Mouse (Mus musculus) forebrain, embryonic 15.5 days (tissue): ENCODE measurements around the gene Hinfp. TPM values are rescaled to one million over a fixed set of nuclear protein-coding genes. Genes with fewer than 3 reads are reported as not detected.

Experiments
- ATAC-seq: fragments of 200-750 bp; cut with Nextera tagmentation; replicated peaks from 2 replicates; pipeline ENCODE4 v1.8.0; 2017; ENCODE audit warnings: mild to moderate bottlenecking, moderate TSS enrichment, moderate library complexity
- H3K27ac ChIP-seq: fragments of 300-500 bp; sonication (generic); replicated peaks from 2 replicates; pipeline ENCODE4 v1.5.1; 2015; ENCODE audit warnings: mild to moderate bottlenecking, inconsistent platforms
- H3K27me3 ChIP-seq: fragments of 300-500 bp; sonication (generic); 2 replicates; pipeline ENCODE4 v1.6.1; 2015; ENCODE audit warnings: inconsistent platforms
- H3K36me3 ChIP-seq: fragments of 300-500 bp; sonication (generic); 2 replicates; pipeline ENCODE4 v1.6.1; 2015; ENCODE audit warnings: mild to moderate bottlenecking, inconsistent platforms
- H3K4me1 ChIP-seq: fragments of 300-500 bp; sonication (generic); 2 replicates; pipeline ENCODE4 v1.6.1; 2015; ENCODE audit warnings: inconsistent platforms
- H3K4me2 ChIP-seq: fragments of 300-500 bp; sonication (generic); replicated peaks from 2 replicates; pipeline ENCODE4 v1.6.1; 2015; ENCODE audit warnings: mild to moderate bottlenecking, inconsistent platforms
- H3K4me3 ChIP-seq: fragments of 300-500 bp; sonication (generic); 2 replicates; pipeline ENCODE4 v1.5.1; 2015; ENCODE audit warnings: mild to moderate bottlenecking, inconsistent platforms
- H3K9ac ChIP-seq: fragments of 300-500 bp; sonication (generic); replicated peaks from 2 replicates; pipeline ENCODE4 v1.6.1; 2015; ENCODE audit warnings: mild to moderate bottlenecking, inconsistent platforms
- H3K9me3 ChIP-seq: fragments of 300-500 bp; sonication (generic); 2 replicates; pipeline ENCODE4 v1.6.1; 2016; ENCODE audit warnings: inconsistent platforms
- WGBS: fragments of 180-500 bp; shearing (Covaris S2); methylation state at CpG from one replicate; pipeline ENCODE4 v1.1.7; 2015; ENCODE audit warnings: mixed read lengths; 5-methylcytosine and 5-hydroxymethylcytosine counted together
- polyA plus RNA-seq: library from polyadenylated mRNA; unstranded; fragments of >200 nt; fragmentation: Nextera tagmentation; extraction: Ambion mirVana; gene quantifications from 2 replicates; pipeline ENCODE4 v1.2.1, GENCODE M21; 2015

The Hinfp gene
- polyA plus RNA-seq, result 33.4 and 35.4 TPM in 2 replicates

DNA sequence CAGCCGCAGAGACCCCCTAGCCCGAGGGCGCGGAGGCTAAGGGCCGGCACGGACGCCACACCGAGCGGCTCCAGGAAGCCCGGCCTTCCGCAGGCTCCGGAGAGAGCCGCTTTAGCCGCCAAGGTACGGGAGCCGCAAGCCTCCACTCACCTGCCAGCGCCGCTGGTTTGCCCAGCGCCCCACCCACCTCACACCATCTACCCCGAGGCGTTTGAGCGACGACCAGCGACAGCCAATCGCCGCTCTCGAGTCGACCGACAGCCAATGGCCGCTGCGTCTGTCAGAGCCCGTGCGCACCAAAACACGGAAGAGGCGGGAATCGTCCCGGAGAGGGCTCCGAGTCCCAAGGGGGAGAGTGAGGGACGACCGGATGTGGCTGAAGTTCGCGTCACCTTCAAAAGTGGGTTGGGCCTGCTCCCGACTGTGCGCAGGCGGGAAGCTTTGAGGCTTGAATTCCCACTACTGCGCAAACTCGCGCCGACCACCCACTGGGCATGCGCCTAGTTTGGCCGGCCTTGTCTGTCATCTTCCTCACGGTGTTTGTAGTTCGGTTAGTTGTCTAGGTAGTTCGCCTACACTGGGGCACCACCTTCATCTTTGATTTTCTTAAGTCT lies at the start of gene Hinfp:
Hinfp (minus strand) TSS at position 206 of the 614 bp plus-strand sequence.
- peak; percentile 99 for ATAC-seq
- peak within 1 kb of the TSS; percentile 65 for H3K4me2 ChIP-seq
- peak within 1 kb of the TSS; percentile 78 for H3K4me3 ChIP-seq
- under 1% methylated on average over 54 of the region's 54 CpGs for WGBS
- no peaks in the 10 kb centered on the region for H3K27me3 ChIP-seq
- peak within 1 kb of the TSS; percentile 76 for H3K27ac ChIP-seq
- peaks cover 13% of the 10 kb centered on the region for H3K4me1 ChIP-seq
- peaks cover 22% of the 10 kb centered on the region for H3K36me3 ChIP-seq
- H3K9ac ChIP-seq, result peak within 1 kb of the TSS; percentile 91
- H3K9me3 ChIP-seq, result no peaks in the 10 kb centered on the region

GRCm38 (mm10) chr9:44353142-44353541 lies 47.7 kb upstream of the Hinfp start:
- Histone ChIP-seq H3K27ac (no peak overlapping the region), H3K4me1 (no peaks in the 10 kb centered on the region), H3K4me3 (no peak overlapping the region), H3K4me2 (no peak overlapping the region), H3K27me3 (no peaks in the 10 kb centered on the region), H3K9me3 (no peaks in the 10 kb centered on the region), H3K9ac (no peak overlapping the region), H3K36me3 (peaks cover 97% of the 10 kb centered on the region)
- 92% methylated on average over 6 of the region's 6 CpGs for WGBS
- no peak for ATAC-seq

- H3K4me2 ChIP-seq, result no peak overlapping the region
- no peaks in the 10 kb centered on the region for H3K27me3 ChIP-seq
- H3K9ac ChIP-seq, result no peak overlapping the region
- H3K36me3 ChIP-seq, result peaks cover 97% of the 10 kb centered on the region
- no peaks in the 10 kb centered on the region for H3K9me3 ChIP-seq
- H3K4me1 ChIP-seq, result no peaks in the 10 kb centered on the region
- ATAC-seq, result no peak
- no peak overlapping the region for H3K4me3 ChIP-seq
- H3K27ac ChIP-seq, result no peak overlapping the region
- WGBS, result 91% methylated on average over 10 of the region's 10 CpGs
Observed at GRCm38 (mm10) chr9:44352337-44352736, 46.9 kb upstream of the Hinfp start.

- WGBS, result 98% methylated on average over 4 of the region's 4 CpGs
- Histone ChIP-seq H3K9me3 (no peaks in the 10 kb centered on the region), H3K4me3 (no peak overlapping the region), H3K9ac (no peak overlapping the region), H3K36me3 (peaks cover 96% of the 10 kb centered on the region), H3K27me3 (no peaks in the 10 kb centered on the region), H3K27ac (no peak overlapping the region), H3K4me2 (no peak overlapping the region), H3K4me1 (no peaks in the 10 kb centered on the region)
- ATAC-seq, result no peak
Observed at GRCm38 (mm10) chr9:44351396-44351795, 45.9 kb upstream of the Hinfp start.

- Histone ChIP-seq H3K4me1 (peaks cover 6% of the 10 kb centered on the region), H3K36me3 (peaks cover 67% of the 10 kb centered on the region), H3K27ac (no peak overlapping the region), H3K4me3 (no peak overlapping the region), H3K4me2 (no peak overlapping the region), H3K9me3 (no peaks in the 10 kb centered on the region), H3K9ac (no peak overlapping the region), H3K27me3 (no peaks in the 10 kb centered on the region)
- WGBS, result 96% methylated on average over 4 of the region's 4 CpGs
- ATAC-seq, result no peak
Observed at GRCm38 (mm10) chr9:44348546-44348945, 43.1 kb upstream of the Hinfp start.

GRCm38 (mm10) chr9:44347621-44348020 lies 42.1 kb upstream of the Hinfp start:
- H3K36me3 ChIP-seq, result peaks cover 58% of the 10 kb centered on the region
- H3K9ac ChIP-seq, result no peak overlapping the region
- no peaks in the 10 kb centered on the region for H3K9me3 ChIP-seq
- no peak overlapping the region for H3K4me2 ChIP-seq
- no peaks in the 10 kb centered on the region for H3K27me3 ChIP-seq
- WGBS, result 88% methylated on average over 4 of the region's 4 CpGs
- no peak for ATAC-seq
- H3K27ac ChIP-seq, result no peak overlapping the region
- no peak overlapping the region for H3K4me3 ChIP-seq
- H3K4me1 ChIP-seq, result peaks cover 14% of the 10 kb centered on the region

- 91% methylated on average over 9 of the region's 9 CpGs for WGBS
- Histone ChIP-seq H3K9ac (no peak overlapping the region), H3K4me2 (no peak overlapping the region), H3K4me1 (peaks cover 17% of the 10 kb centered on the region), H3K27ac (no peak overlapping the region), H3K27me3 (no peaks in the 10 kb centered on the region), H3K9me3 (no peaks in the 10 kb centered on the region), H3K4me3 (no peak overlapping the region), H3K36me3 (peaks cover 54% of the 10 kb centered on the region)
- no peak for ATAC-seq
Observed at GRCm38 (mm10) chr9:44347166-44347565, 41.7 kb upstream of the Hinfp start.

DNA sequence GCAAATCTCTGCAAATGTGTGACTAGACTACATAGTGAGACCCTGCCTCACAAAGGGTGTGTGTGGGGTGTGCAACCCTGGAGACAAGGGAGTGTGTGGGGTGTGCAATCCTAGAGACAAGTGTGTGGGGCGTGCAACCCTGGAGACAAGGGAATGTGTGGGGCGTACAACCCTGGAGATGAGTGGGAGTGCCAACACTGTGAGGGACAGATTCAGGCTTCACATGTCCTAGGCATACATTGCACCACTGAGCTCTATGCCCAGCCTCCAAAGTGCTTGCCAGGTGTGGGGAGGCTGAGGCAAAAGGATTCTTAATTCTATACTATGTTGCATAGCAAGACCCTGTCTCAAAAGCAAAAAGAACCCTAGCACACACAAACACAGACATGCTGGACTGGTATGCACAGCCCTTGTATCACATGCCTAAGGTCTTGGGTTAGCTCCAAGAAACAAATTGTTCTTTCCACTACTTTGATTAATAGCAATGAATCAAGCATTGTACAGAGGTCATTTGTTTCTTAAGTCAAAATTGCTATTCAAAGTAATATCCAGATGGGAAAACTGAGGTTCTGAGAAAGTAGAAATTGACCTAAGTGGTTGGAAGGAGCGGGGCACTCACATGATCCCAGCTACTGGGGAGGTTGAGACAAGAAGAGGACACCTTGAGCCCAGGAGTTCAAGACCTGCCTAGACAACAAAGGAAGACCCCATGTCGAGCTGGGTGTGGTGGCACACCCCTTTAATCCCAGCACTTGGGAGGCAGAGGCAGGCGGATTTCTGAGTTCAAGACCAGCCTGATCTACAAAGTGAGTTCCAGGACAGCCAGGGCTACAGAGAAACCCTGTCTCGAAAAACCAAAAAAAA lies 40.3 kb upstream of the Hinfp start:
- Histone ChIP-seq H3K4me2 (no peak overlapping the region), H3K36me3 (peaks cover 42% of the 10 kb centered on the region), H3K4me1 (peaks cover 17% of the 10 kb centered on the region), H3K9ac (no peak overlapping the region), H3K27ac (no peak overlapping the region), H3K27me3 (no peaks in the 10 kb centered on the region), H3K9me3 (no peaks in the 10 kb centered on the region), H3K4me3 (no peak overlapping the region)
- 93% methylated on average over 6 of the region's 6 CpGs for WGBS
- no peak for ATAC-seq

GRCm38 (mm10) chr9:44343781-44344421 lies 38.4 kb upstream of the Hinfp start, which contains the start of gene Hmbs:
Gene Hmbs (minus strand): TSS chr9:44344228.
- ATAC-seq, result peak; percentile 97
- peak within 1 kb of the TSS; percentile 95 for H3K27ac ChIP-seq
- peak within 1 kb of the TSS; percentile 72 for H3K4me2 ChIP-seq
- peaks cover 17% of the 10 kb centered on the region for H3K4me1 ChIP-seq
- WGBS, result under 1% methylated on average over 39 of the region's 39 CpGs
- peak within 1 kb of the TSS; percentile 68 for H3K4me3 ChIP-seq
- peaks cover 27% of the 10 kb centered on the region for H3K36me3 ChIP-seq
- H3K27me3 ChIP-seq, result no peaks in the 10 kb centered on the region
- H3K9ac ChIP-seq, result peak within 1 kb of the TSS; percentile 72
- no peaks in the 10 kb centered on the region for H3K9me3 ChIP-seq

GRCm38 (mm10) chr9:44343290-44343689 lies 37.8 kb upstream of the Hinfp start:
- Histone ChIP-seq H3K4me1 (peaks cover 17% of the 10 kb centered on the region), H3K27ac (peak overlapping the region; percentile 95), H3K4me3 (peak overlapping the region; percentile 68), H3K36me3 (peaks cover 25% of the 10 kb centered on the region), H3K9ac (peak overlapping the region; percentile 72), H3K9me3 (no peaks in the 10 kb centered on the region), H3K27me3 (no peaks in the 10 kb centered on the region), H3K4me2 (peak overlapping the region; percentile 72)
- 10% methylated on average over 6 of the region's 6 CpGs for WGBS
- ATAC-seq, result no peak

DNA sequence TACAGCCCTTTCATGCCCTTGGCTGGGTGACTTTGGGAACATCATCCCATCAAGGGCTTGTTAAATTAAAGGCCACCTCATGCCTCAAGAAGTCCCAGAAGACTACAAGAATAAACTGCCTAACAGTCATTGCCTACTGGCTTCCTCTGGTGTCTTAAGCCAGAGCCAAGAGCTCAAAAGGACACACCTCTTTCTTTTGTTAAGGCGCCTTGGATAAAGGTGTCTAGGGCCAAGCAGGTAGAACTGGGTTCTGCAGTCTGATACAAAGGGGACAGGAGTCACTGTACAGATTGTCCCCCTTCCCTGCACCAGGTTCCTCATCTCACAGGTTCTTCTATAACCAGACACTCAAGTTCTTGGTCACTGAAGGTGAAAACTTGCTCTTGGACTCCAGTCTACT lies 37.1 kb upstream of the Hinfp start:
- Histone ChIP-seq H3K4me1 (peaks cover 20% of the 10 kb centered on the region), H3K27ac (no peak overlapping the region), H3K4me2 (no peak overlapping the region), H3K4me3 (no peak overlapping the region), H3K9ac (no peak overlapping the region), H3K9me3 (no peaks in the 10 kb centered on the region), H3K36me3 (peaks cover 20% of the 10 kb centered on the region), H3K27me3 (no peaks in the 10 kb centered on the region)
- ATAC-seq, result no peak
- WGBS, result 100% methylated on average over 1 of the region's 1 CpGs

DNA sequence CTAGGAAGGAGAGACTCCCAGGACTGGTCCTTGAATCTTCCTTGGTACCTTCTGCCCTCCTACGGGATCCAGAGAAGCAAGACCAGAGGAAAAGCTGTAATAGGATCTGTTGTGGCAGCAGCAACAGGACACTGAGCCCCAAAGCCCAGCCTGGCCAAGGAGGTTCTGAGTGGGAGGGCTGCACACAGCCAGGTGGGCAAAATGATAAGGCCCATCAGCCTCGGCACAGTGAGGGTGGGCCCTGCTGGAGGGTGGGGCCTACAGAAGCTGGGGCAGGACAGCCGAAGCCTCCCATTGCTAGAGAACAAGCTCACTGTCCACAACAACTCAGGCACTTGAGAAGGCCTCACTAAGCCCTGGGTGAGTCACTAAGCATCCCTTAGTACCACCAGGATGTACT lies 36.7 kb upstream of the Hinfp start:
- WGBS, result 92% methylated on average over 3 of the region's 3 CpGs
- H3K4me2 ChIP-seq, result no peak overlapping the region
- peaks cover 15% of the 10 kb centered on the region for H3K36me3 ChIP-seq
- H3K9me3 ChIP-seq, result no peaks in the 10 kb centered on the region
- ATAC-seq, result no peak
- H3K4me1 ChIP-seq, result peaks cover 24% of the 10 kb centered on the region
- H3K4me3 ChIP-seq, result no peak overlapping the region
- H3K9ac ChIP-seq, result no peak overlapping the region
- H3K27ac ChIP-seq, result no peak overlapping the region
- H3K27me3 ChIP-seq, result no peaks in the 10 kb centered on the region
